Mouse (Mus musculus): ENCODE measurements around the gene Gm15557. TPM values are rescaled to one million over a fixed set of nuclear protein-coding genes. Genes with fewer than 3 reads are reported as not detected.
"Not testable (repeated sequence)": the region's sequence is repeated elsewhere in the genome, so short reads cannot be mapped to it uniquely, and the experiment has no call there.

Gene Gm15557
- polyA plus RNA-seq (2016; fragmentation: Nextera tagmentation; extraction: Ambion mirVana) = not detected in 2 replicates

DNA sequence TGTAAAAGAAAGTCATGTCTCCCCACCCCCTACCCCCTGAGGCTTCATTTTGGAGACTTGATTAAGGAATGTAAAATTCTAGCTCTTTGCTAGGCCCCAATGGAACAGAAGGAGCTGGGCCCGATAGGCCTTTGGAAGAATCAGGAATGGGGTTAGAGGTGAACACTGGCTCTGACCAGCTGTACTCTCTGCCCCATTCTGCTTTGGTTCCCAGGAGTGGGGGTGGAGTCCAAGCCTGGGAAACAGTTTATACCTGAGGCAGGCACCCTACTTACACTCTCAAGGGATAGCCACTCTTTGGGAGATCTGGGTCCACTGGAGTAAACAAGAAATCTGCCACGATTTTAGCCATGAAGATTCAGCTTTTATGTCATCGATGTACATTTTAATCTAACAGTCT, at the start of gene Gm15557:
Gene Gm15557 (plus strand): TSS at position 48 of the 400 bp plus-strand sequence.
- peaks cover 17% of the 10 kb centered on the region for H3K4me1 ChIP-seq (replicated peaks)
- no peaks in the 10 kb centered on the region for H3K36me3 ChIP-seq
- H3K9ac ChIP-seq = no peak within 1 kb of the TSS
- H3K27me3 ChIP-seq (replicated peaks) = 0 out of 2 replicates have a peak, but pooled peaks cover 14% of the 10 kb centered on the region
- H3K4me3 ChIP-seq = no peak within 1 kb of the TSS
- ATAC-seq (ENCODE audit: insufficient number of reproducible peaks, low FRiP score) = no peak
- no peak within 1 kb of the TSS for H3K4me2 ChIP-seq
- H3K9me3 ChIP-seq (replicated peaks) = no peaks in the 10 kb centered on the region
- WGBS = 83% methylated on average over 3 of the region's 3 CpGs
- H3K27ac ChIP-seq (ENCODE audit: poor library complexity, severe bottlenecking) = no peak within 1 kb of the TSS

DNA sequence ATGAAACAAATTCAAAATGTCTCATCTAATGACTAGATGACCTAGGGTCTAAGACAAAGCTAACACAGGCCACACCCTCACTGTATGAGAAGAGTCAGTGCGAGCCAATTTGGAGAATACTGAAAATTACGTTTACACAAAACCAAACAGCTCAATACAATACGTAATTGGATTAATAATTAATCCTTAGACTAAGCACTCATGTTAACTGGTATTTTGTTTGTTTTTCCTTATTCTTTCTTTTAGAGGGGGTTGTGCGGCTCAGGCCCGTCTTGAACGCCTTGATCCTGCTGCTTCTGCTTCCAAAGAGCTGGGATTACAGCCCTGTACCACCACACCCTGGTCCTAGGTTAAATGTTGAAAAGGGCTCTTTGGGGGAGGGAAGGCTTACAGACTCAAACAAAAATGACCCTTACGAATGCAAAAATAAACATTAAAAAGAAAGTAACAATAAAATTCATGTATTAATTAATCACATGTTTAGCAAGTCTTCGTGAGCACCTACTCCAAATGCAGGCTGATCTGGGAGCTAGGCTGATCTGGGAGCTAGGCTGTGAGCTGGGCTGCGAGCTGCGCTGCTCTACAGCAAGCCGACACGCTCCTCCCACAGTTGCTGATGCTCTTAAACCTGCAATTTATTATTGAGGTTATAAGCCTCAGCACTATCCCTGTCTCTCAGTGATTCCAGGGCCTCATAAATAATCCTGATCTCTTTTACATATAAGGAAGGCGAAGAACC, 46.1 kb upstream of the Gm15557 start:
- Histone ChIP-seq H3K27me3 (replicated peaks) (no peaks in the 10 kb centered on the region), H3K4me2 (no peak overlapping the region), H3K4me3 (no peak overlapping the region), H3K9ac (no peak overlapping the region), H3K9me3 (replicated peaks) (no peaks in the 10 kb centered on the region), H3K4me1 (replicated peaks) (no peaks in the 10 kb centered on the region), H3K27ac (ENCODE audit: poor library complexity, severe bottlenecking) (no peak overlapping the region), H3K36me3 (peaks cover 72% of the 10 kb centered on the region)
- no peak for ATAC-seq (ENCODE audit: insufficient number of reproducible peaks, low FRiP score)
- WGBS = 93% methylated on average over 13 of the region's 13 CpGs

DNA sequence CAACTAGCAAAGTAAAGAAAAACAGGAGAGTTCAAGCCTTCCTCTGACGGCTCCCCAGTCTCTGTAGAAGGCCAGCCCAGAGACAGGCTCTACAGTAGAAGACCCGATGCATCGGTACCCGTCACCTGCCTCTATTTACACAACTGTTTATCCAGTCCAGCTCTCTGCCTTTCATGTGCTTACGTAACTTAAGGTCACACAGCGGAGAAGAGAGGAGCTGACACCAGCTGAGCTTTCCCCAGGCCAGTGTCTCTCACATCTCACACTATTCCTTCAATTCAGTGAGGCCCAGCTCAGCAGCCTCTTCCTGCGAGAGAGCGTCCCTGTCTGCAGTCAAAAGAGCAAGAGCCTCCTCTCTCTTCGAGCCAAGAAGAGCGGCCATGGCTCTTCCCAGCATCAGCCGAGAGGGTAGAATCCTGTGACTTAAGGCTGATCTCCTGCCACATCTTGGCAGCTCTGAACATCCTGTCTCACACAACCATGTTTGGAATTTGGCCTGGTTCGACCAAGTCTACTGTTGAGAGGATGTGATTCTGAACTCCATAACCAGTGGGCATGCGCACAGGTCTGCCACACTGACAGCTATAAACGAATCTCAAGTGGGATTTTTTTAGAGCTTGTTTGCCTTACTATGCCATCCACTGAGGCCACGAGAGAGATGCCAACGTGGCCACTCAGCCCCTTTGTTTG, 45.3 kb upstream of the Gm15557 start:
- H3K4me1 ChIP-seq (replicated peaks) = no peaks in the 10 kb centered on the region
- H3K9ac ChIP-seq = no peak overlapping the region
- H3K4me3 ChIP-seq = no peak overlapping the region
- no peak overlapping the region for H3K4me2 ChIP-seq
- H3K27ac ChIP-seq (ENCODE audit: poor library complexity, severe bottlenecking) = no peak overlapping the region
- peaks cover 76% of the 10 kb centered on the region for H3K36me3 ChIP-seq
- ATAC-seq (ENCODE audit: insufficient number of reproducible peaks, low FRiP score) = no peak
- WGBS = 86% methylated on average over 16 of the region's 16 CpGs
- no peaks in the 10 kb centered on the region for H3K9me3 ChIP-seq (replicated peaks)
- no peaks in the 10 kb centered on the region for H3K27me3 ChIP-seq (replicated peaks)

DNA sequence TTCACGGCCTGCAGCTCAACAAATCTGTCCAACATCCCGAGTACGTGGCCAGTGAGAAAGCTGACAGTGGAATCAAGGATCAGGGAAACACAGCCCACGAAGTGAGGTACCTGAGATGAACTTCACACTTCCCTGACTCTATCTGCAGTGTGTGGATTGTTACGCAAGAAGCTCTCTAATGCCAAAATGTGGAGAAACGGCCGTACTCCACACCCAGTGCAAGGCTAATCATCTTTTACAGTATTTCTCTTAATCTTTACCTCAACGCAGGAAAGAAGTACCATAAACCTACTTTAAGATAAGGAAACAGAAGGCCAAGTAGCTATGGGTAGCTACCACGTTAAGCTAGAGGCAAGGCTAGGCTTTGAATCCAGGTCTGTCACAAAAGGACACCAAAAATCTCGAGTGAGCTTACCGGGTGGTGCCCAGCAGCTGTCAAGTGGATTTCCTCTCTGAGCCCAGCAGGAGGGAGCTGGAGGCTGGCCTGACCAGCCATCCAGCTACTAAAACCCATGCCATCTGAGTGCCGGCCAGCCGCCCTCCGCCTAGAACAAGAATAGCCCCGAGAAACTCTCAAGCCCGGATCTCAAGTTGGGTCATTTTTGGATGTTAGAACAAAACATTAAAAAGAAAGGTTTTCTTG, 37.4 kb upstream of the Gm15557 start:
- no peak overlapping the region for H3K9ac ChIP-seq
- H3K36me3 ChIP-seq = peaks cover 59% of the 10 kb centered on the region
- no peaks in the 10 kb centered on the region for H3K9me3 ChIP-seq (replicated peaks)
- no peak overlapping the region for H3K4me2 ChIP-seq
- no peaks in the 10 kb centered on the region for H3K27me3 ChIP-seq (replicated peaks)
- WGBS = 76% methylated on average over 16 of the region's 16 CpGs
- no peak overlapping the region for H3K27ac ChIP-seq (ENCODE audit: poor library complexity, severe bottlenecking)
- H3K4me1 ChIP-seq (replicated peaks) = no peaks in the 10 kb centered on the region
- no peak overlapping the region for H3K4me3 ChIP-seq
- no peak for ATAC-seq (ENCODE audit: insufficient number of reproducible peaks, low FRiP score)

DNA sequence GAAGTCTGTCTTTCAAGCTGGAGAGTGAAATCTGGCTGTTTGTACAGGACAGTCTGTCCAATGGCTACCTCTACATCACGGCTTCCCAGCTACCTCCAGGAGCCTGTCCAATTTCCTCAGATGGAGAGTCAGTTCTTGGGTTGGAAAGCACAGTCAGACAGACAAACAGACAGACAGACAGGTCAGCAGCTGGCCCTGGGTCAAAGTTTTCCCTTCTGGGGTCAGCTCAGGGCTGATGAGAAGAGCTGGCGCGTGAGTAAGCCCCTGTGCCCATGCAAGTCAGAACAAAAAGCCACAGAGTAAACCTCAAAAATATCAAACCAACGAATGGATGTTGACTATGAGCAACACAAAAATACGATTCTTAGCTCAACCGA, 36.9 kb upstream of the Gm15557 start:
- Histone ChIP-seq H3K9me3 (replicated peaks) (no peaks in the 10 kb centered on the region), H3K27ac (ENCODE audit: poor library complexity, severe bottlenecking) (no peak overlapping the region), H3K9ac (no peak overlapping the region), H3K36me3 (peaks cover 59% of the 10 kb centered on the region), H3K4me2 (no peak overlapping the region), H3K4me3 (no peak overlapping the region), H3K27me3 (replicated peaks) (no peaks in the 10 kb centered on the region), H3K4me1 (replicated peaks) (no peaks in the 10 kb centered on the region)
- WGBS = 93% methylated on average over 6 of the region's 6 CpGs
- no peak for ATAC-seq (ENCODE audit: insufficient number of reproducible peaks, low FRiP score)

DNA sequence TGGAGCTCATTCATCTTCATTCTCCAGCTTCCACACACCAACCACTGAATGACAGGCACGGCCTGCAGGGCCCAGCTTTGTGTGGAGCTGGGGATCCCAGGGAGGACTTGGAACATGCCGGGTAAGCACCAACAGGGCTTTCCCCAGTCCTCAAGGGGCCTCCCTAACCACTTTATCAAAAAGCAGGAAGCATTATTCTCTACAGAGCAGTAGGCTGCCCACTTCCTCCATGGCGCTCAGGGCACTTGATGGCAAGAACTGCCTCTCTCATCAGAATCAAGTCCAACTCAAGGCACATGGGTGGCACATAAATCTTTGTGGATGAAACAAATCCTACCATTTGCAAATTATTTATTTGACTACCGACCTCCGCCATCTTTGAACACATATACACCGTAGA, 25.8 kb upstream of the Gm15557 start:
- Histone ChIP-seq H3K4me2 (no peak overlapping the region), H3K27ac (ENCODE audit: poor library complexity, severe bottlenecking) (no peak overlapping the region), H3K4me3 (no peak overlapping the region), H3K4me1 (replicated peaks) (no peaks in the 10 kb centered on the region), H3K27me3 (replicated peaks) (no peaks in the 10 kb centered on the region), H3K36me3 (peaks cover 52% of the 10 kb centered on the region), H3K9me3 (replicated peaks) (no peaks in the 10 kb centered on the region), H3K9ac (no peak overlapping the region)
- 89% methylated on average over 6 of the region's 6 CpGs for WGBS
- ATAC-seq (ENCODE audit: insufficient number of reproducible peaks, low FRiP score) = no peak

DNA sequence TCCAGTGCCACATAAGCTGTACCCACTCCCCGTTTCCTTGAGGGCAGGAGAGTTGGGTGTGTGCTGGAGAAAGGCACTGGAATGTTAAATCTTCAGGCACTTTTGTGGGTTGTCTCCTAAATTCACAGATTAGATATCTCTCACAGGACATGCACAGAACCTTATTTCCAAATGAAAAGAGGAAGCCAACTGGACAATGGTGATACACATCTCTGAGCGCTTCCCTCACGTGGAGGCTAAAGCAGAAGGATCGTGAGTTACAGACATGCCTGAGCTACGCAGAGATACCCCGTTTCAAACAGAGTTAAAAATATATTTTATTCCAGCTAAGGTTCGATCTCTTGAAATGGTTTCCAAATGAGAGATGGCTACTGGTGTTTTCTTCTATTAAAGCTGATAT, 17.4 kb upstream of the Gm15557 start:
- H3K4me2 ChIP-seq = no peak overlapping the region
- H3K9me3 ChIP-seq (replicated peaks) = 0 out of 2 replicates have a peak, but pooled peaks cover 3% of the 10 kb centered on the region
- H3K27me3 ChIP-seq (replicated peaks) = no peaks in the 10 kb centered on the region
- no peak overlapping the region for H3K9ac ChIP-seq
- H3K4me3 ChIP-seq = no peak overlapping the region
- 94% methylated on average over 7 of the region's 7 CpGs for WGBS
- H3K36me3 ChIP-seq = peaks cover 45% of the 10 kb centered on the region
- ATAC-seq (ENCODE audit: insufficient number of reproducible peaks, low FRiP score) = no peak
- no peak overlapping the region for H3K27ac ChIP-seq (ENCODE audit: poor library complexity, severe bottlenecking)
- peaks cover 3% of the 10 kb centered on the region; the same call in 1 of the 2 replicates for H3K4me1 ChIP-seq (replicated peaks)

DNA sequence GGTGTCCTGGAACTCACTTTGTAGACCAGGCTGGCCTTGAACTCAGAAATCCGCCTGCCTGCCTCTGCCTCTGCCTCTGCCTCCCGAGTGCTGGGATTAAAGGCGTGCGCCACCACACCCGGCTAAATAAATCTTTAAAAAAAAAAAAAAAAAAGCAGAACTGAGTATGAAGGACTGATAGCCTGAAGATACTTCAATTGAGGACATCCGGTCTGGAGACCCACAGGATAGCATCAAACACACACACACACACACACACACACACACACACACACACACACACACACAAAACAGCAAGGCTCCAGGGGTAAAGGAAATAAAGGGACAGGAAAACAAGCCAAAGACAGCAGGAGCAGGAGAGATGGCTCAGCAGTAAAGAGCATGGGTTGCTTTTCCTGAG, 15.3 kb upstream of the Gm15557 start:
- not testable (repeated sequence) for H3K4me1 ChIP-seq (replicated peaks); H3K4me3 ChIP-seq; ATAC-seq (ENCODE audit: insufficient number of reproducible peaks, low FRiP score); H3K27ac ChIP-seq (ENCODE audit: poor library complexity, severe bottlenecking); H3K4me2 ChIP-seq; H3K9me3 ChIP-seq (replicated peaks); H3K9ac ChIP-seq; H3K27me3 ChIP-seq (replicated peaks)
- H3K36me3 ChIP-seq = peaks cover 37% of the 10 kb centered on the region
- WGBS = 81% methylated on average over 5 of the region's 6 CpGs

DNA sequence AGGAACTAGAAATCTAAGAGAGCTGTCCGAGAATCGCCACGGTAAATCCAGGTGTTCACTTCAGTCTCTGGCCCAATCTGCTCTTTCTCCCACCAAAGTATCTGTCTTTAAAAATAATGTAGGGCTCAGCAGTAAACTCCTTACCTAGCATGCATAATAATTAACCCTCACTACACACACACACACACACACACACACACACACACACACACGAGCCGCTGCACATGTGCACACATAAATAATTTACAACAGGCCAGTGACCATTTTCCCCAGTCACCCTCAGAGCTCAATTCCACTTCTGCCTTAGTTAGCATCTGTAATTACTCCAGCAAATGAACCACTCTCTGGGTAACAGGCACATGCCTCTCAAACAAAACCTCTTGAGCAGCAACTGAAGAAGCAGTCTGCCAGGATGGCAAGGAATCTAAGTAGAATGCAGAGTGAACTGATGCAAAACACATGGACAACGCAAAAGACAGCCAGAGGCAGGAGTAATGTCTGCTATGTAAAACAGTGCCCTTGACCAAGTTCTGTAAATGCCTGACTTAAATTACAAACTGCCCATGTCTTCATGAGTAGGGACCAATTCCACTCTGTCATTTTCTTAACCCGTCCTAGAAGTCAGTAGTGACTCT, 11.7 kb upstream of the Gm15557 start:
- H3K9me3 ChIP-seq (replicated peaks) = 0 out of 2 replicates have a peak, but pooled peaks cover 3% of the 10 kb centered on the region
- H3K4me1 ChIP-seq (replicated peaks) = peaks cover 14% of the 10 kb centered on the region
- peak overlapping the region; percentile 70 for H3K9ac ChIP-seq
- H3K27ac ChIP-seq (ENCODE audit: poor library complexity, severe bottlenecking) = 0 out of 2 replicates have a peak overlapping the region, but pooled peaks have one; percentile 89
- H3K4me2 ChIP-seq = peak overlapping the region; percentile 76
- H3K4me3 ChIP-seq = peak overlapping the region; percentile 75
- H3K27me3 ChIP-seq (replicated peaks) = no peaks in the 10 kb centered on the region
- no peak for ATAC-seq (ENCODE audit: insufficient number of reproducible peaks, low FRiP score)
- 79% methylated on average over 7 of the region's 7 CpGs for WGBS
- H3K36me3 ChIP-seq = peaks cover 21% of the 10 kb centered on the region

DNA sequence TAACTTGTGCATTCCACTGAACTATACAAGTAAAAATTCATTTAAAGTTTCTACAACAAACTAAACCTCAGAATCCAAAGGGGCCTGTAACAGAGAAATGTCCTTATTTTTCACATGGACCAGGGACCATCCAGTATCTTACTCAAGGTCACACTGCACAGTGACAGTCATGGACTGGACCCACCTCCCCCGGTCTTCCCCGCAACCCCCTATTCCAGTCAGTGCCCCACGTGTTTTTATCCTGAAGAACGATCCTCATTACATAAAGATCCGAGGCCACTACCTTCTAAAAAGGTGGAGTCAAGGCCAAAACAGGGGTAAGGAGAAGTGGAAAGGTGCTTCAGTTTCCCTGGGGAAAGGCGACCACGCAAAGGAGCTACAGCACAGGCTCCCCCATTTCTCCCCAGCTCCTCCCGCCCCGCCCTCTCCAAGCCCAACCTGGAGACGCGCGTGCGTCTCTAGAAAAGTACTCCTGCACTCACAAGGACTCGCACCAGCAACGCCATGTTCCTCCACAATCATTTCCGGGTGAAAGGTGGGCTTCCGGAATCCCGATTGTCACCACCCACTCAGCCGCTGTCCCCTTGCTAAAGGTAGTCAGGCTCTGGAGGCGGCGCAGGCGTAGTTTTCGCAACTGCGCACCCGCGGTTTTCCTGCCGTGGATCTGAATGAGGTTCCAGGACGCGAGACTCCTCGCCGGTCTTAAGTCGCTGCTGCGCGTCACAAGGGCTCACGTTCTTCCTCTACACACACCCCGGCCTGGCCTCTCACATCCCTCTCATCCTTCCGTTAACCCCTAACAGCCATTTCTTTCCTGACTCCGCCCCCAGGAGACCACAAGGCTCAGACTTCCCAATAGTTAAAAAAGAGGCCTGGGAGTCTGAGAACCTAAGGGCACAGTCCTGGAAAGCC, 10.7 kb upstream of the Gm15557 start, which contains the start of gene Uqcc1:
Gene Uqcc1 (minus strand): TSS at position 780 of the 912 bp plus-strand sequence.
- Histone ChIP-seq H3K27ac (ENCODE audit: poor library complexity, severe bottlenecking) (peak within 1 kb of the TSS; percentile 89), H3K4me2 (peak within 1 kb of the TSS; percentile 76), H3K27me3 (replicated peaks) (no peaks in the 10 kb centered on the region), H3K9ac (peak within 1 kb of the TSS; percentile 70), H3K9me3 (replicated peaks) (0 out of 2 replicates have a peak, but pooled peaks cover 3% of the 10 kb centered on the region), H3K36me3 (peaks cover 12% of the 10 kb centered on the region), H3K4me3 (peak within 1 kb of the TSS; percentile 75), H3K4me1 (replicated peaks) (peaks cover 14% of the 10 kb centered on the region)
- ATAC-seq (ENCODE audit: insufficient number of reproducible peaks, low FRiP score) = peak; percentile 89
- under 1% methylated on average over 38 of the region's 38 CpGs for WGBS

Measured in heart, embryonic 12.5 days (tissue).